Mouse (Mus musculus): Measurements from ENCODE around the gene Olfr694. TPM values are rescaled to one million over a fixed set of nuclear protein-coding genes. Genes with fewer than 3 reads are reported as not detected.
"Not testable (repeated sequence)": the region's sequence is repeated elsewhere in the genome, so short reads cannot be mapped to it uniquely, and the experiment has no call there.

Gene Olfr694
- total RNA-seq (2015; ENCODE audit: low replicate concordance) (not detected in 2 replicates), total RNA-seq (2017; ENCODE audit: low replicate concordance) (not detected in 2 replicates)

DNA sequence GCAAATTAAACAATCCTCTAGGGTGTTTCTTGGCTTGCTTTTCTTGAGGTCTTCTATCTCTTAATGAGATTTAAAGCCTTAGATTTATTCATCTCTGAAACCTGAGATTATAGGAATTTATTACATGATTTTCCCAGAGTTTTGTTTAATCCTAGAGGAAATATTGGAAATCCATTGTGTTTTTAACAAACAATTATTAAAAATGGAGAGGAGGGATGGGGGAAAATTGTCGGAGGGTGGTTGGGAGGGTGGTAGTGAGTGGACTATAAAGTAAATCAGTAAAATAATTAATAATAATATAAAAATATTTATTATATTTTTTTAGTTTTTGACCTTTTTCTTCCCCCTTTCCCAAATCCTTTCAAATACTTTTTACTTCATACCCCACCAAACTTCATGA lies at the start of gene Olfr694:
Gene Olfr694, minus strand, starts transcription at position 101 of the 400 bp plus-strand sequence.
- no peak for ATAC-seq (replicated peaks; ENCODE audit: low FRiP score, poor library complexity, severe bottlenecking)

DNA sequence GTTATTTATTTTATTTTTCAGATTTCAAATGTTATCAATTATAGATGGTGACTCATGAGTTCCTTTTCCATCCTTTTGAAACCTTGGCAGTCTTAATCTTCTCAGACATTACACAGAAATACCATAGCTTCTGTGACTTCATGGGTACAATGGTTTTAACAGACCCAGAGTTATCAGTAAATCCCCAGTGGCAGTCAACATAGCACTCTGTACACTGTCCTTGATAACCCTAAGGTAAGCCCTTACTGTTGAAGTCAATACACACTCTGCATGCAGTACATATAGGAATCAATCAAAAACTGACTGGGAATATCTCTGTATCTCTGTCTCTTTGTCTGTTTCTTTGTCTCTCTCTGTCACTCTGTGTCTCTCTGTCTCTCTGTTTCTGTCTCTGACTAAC lies 45.4 kb upstream of the Olfr694 start:
- no peak for ATAC-seq (replicated peaks; ENCODE audit: low FRiP score, poor library complexity, severe bottlenecking)

DNA sequence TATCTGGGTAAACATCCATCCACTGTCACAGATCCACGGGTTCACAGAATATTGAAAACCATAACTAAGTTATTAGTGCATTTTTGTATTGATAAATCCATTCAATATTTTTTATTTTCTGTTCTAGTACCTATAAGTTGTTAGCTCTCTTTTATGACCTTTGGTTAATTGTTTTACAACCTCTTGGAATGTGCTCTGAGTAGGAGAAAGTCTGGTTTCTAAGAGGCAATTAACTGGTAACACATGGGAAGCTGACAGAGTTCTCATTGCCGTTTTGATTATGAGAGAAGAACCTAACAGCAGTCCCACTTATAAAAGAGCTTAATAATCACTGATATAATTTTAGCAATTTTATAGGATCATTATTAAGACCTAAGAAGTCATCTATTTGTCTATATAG lies 42.1 kb upstream of the Olfr694 start:
- ATAC-seq (replicated peaks; ENCODE audit: low FRiP score, poor library complexity, severe bottlenecking) = no peak

DNA sequence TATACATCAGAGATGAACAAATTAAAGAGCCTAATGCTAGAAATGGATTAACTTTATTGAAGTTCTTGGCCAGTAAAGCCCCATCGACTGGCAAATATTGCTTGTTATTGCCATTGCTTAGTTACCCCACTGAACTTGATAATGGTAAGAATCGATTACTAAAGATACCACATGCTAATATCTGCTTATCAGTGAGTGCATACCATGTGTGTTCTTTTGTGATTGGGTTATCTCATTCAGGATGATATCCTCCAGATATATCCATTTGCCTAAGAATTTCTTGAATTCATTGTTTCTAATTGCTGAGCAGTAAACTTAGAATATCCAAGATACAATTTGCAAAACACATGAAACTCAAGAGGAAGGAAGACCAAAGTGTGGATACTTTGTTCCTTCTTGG lies 34.0 kb upstream of the Olfr694 start:
- ATAC-seq (replicated peaks; ENCODE audit: low FRiP score, poor library complexity, severe bottlenecking) = not testable (repeated sequence)

DNA sequence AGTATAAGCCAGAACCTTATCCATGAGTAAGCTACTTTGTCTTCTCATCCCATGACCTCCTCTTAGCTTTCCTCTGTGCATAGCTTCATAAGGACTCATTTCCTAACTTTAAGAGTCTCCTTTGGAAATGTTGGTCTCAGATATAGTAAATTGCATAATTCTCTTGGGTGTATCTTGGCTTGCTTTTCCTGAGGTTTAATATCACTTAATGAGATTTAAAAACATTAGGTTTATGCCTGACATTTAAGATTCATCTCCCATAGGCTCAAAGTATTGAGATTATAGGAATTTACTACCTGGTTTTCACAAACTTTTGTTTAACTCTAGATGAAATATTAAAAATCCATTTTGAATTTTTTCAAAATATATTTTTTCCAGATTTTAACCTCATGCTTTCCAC lies 24.7 kb upstream of the Olfr694 start, which contains the start of gene Olfr695:
Gene Olfr695, minus strand, starts transcription at position 101 of the 400 bp plus-strand sequence.
- ATAC-seq (replicated peaks; ENCODE audit: low FRiP score, poor library complexity, severe bottlenecking) = no peak

DNA sequence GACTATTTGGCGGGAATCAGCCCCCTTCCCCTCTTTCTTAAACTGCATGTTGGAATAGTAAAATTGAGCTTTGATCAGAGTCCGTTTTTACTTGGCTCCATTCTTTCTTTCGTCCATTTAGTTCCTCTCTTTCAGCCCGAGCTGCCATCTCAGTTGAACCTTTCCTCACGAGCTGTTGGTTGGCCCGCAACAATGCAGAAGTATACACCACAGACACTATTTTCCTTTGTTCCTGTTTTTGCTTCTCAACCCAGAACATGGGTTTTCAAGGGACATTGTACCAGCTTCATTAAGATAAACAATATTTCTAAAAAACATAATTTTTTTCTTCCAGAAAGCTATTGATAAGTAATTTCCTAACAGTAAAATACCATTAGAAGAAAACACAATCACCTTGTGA lies 19.8 kb upstream of the Olfr694 start:
- ATAC-seq (replicated peaks; ENCODE audit: low FRiP score, poor library complexity, severe bottlenecking) = no peak

DNA sequence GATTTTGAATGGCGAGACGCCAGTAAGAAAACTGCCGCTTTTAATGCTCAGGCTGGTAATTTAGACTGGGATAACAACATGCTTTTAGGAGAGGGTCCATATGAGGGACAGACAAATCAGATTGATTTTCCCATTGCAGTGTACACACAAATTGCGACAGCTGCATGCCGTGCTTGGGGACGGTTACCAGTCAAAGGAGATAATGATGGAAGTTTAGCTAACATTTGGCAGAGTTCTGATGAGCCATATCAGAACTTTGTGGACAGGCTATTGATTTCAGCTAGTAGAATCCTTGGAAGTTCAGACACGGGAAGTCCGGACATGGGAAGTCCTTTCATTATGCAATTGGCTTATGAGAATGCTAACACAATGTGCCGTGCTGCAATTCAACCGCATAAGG lies 16.1 kb upstream of the Olfr694 start:
- not testable (repeated sequence) for ATAC-seq (replicated peaks; ENCODE audit: low FRiP score, poor library complexity, severe bottlenecking)

DNA sequence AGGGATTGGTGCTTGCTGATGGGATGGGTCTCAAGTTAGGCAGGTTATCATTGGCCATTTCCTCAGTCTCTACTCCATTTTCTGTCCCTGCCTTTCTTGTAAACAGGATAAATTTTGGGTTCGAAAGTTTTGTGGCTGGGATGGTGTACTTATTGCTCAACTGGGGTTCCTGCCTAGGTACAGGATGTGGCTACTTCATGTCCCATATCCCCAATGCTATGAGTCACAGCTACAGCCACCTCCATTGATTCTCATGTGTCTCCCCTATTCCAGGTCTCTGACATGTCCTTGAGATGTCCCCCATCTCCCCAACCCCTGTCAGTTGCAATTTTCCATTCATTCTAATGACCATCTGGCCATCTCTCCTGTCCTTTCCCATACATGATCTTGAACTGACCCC lies 5.3 kb upstream of the Olfr694 start:
- no peak for ATAC-seq (replicated peaks; ENCODE audit: low FRiP score, poor library complexity, severe bottlenecking)

DNA sequence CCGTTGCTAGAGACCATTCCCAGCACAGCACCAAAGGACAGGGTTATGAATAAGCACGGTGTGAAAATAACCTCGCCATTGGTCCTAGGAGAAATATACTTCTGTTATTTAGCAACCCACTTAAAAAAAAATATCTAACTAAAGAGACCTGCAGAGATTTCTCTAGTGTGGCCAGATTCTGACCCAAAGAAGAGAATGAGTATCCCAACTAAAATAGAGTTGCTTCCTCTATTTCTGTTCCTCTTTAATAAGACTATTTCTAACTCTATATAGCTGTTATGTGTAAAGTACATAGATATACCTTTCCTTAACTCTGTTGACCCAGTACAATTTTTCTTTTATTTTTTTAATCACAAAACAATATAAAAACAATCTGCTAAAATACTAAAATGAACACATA lies 1.4 kb upstream of the Olfr694 start:
- no peak for ATAC-seq (replicated peaks; ENCODE audit: low FRiP score, poor library complexity, severe bottlenecking)

DNA sequence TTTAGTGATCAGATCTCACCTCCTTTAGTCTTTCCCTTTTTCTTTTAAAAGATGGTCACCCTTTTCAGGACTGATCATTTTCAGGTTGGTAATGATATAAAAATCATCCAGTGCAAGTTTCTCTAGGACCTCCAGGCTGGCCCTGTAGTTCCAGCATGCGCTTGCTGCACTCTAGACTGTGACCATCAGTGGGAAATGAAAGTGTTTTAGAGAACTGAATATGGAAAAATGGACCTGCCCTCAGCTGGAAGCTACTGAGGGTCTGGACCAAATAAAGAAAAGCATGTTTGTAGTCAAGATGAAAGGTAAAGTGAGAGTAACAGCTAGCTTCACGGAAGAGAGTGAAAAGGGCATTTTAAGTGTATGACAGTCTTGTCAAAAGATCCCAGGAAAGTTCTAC lies 6.2 kb downstream of the Olfr694 start:
- no peak for ATAC-seq (replicated peaks; ENCODE audit: low FRiP score, poor library complexity, severe bottlenecking)

DNA sequence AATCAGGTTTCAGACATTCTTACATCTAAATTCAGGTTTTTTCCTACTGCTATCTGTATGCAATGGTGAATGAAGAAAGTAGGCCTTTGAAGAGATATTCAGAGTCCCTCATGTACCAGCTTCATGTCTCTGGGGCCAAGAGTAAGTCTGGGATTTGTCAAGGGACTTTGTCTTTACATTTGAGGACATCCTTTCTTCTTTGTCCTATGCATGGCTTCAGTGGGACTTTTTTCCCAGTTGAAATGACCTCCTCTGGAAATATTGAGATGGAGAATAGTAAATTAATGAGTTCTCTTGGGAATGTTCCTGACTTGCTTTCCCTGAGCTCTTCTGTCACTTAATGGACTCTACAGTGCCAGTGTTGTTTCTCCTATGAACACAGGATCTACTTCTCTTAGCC lies 11.1 kb downstream of the Olfr694 start, which contains the start of gene Olfr693:
Gene Olfr693, minus strand, starts transcription at position 101 of the 400 bp plus-strand sequence.
- no peak for ATAC-seq (replicated peaks; ENCODE audit: low FRiP score, poor library complexity, severe bottlenecking)

DNA sequence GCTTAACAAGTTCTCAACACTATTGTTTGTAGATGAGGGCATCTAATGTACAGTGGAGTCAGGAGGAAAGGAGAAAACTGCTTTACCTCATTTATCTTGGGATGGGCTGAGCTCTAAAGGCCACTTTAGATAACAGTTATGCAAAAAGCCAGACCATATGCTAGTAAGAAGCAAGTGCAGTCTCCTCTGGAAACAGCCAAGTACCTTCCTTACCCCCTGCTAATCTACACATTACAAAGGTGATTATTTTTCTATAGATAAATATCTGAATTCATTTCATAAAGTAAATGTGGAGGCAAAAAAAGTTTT lies 39.3 kb downstream of the Olfr694 start:
- no peak for ATAC-seq (replicated peaks; ENCODE audit: low FRiP score, poor library complexity, severe bottlenecking)

DNA sequence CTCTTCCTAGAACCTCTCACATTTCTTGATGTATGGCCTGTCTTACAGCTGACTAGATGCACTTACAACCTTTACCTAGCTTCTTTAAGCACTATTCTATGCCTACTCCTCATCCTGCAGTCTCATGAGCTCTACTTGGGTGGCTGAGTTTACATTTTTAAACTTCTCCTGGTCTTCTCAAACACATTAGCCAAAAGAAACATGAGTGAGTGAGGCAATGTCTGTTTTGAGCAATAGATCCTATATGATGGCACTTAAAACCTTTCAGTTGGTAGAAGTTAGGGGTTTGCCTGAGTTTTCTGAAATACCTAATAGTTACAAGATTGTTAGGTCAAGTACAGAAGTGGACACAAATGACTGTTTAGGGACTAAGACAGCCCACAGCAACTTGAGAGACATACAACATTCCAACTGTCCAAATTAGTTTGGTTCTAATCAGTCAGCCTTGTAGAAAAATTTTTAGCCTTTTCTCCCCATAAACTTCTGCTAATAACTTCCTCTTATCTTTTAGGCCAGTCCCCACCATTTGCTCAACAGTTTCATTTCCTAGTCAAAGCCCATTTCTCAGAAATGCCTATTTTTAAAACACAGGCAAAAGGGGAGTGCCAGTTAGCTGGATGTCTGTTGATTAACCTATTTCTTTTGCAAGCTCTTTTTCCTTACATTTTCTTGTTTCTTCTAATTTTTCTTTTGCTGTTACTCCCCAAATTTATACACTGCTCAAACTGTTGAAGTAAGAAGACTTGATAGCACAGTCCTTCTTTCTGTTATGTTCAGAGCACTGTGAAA lies 39.9 kb downstream of the Olfr694 start:
- no peak for ATAC-seq (replicated peaks; ENCODE audit: low FRiP score, poor library complexity, severe bottlenecking)

DNA sequence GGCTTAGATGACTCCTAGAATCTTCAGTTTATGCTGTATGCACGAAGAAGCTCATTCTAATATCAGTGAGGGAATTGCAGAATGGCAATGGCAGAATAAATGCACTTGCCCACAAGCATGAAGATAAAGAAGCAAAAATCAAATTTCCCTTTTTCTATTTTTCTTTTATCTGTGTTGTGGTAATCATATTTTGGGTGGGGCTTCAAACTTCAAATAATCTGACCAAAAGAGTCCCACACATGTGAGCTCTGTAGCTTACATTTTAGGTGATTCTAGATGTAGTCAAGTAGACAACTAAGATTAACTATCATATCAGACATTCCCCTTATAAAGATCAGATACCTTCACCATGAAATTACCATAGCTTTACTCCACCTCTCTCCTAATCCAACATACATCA lies 41.8 kb downstream of the Olfr694 start:
- ATAC-seq (replicated peaks; ENCODE audit: low FRiP score, poor library complexity, severe bottlenecking) = no peak

DNA sequence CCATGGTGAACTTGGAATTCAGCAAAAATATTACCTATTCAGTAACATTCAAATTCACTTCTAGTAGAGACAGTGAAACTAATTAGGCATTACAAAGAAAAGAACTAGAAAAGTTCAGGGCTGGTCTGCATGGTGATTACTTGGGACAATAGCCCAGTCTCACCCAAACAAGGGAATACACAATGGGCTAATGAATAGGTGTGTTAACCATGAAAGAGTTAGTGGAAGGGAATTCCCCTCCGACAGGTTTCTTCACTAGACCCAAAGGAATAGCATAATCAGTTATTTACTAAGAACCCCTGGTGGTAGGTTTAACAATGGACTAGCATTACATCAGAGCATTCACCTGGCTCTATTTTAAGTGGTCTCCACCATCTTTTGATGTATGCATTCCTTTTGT lies 46.4 kb downstream of the Olfr694 start:
- no peak for ATAC-seq (replicated peaks; ENCODE audit: low FRiP score, poor library complexity, severe bottlenecking)

DNA sequence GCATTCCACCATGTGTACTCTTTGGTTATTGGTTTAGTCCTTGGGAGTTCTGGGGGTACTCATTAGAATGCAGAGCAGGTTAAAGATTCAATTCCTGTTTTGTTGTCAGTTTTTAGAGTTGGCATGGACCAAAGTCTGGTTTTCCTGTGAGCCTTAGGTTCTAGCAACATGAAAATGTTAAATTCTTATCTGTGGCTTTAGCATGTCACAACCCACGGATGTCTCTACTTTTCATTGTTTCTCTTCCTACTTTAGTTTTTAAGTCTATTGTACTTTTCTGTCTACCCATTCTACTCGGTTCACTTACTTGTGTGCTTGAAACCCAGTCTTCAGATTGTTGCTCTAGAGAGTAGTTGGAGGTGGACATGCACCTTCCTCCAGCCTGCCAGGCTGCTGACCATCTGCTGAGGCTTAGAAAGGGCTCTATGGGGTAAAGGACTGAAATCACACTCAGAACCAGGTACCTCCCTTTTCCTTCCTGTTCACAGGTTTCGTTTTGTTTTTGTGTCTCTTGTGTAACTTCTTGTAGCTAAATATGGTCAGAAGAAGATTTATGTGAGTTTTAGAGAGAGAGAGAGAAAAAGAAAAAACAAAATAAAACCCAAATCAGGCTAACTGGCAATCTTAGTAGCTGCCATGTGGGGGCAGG lies 47.3 kb downstream of the Olfr694 start:
- no peak for ATAC-seq (replicated peaks; ENCODE audit: low FRiP score, poor library complexity, severe bottlenecking)

DNA sequence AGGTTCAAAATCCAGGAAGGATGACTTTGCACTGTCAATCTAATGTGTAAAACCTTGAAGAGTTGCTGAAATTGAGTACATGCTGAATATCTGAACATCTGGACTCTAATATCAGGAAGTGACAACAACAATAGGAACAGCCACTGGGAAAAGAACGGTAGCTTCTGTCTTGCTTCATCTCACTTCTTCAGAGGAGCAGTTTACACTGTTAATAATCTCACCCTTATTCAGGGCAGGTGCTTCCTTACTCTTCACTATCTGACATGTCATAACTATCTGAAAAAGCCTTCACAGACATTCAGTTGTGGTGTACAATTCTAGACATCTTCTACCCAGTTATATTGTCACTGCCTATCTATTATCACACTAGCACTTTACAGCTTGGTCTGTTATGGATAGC lies 50.8 kb downstream of the Olfr694 start:
- no peak for ATAC-seq (replicated peaks; ENCODE audit: low FRiP score, poor library complexity, severe bottlenecking)

DNA sequence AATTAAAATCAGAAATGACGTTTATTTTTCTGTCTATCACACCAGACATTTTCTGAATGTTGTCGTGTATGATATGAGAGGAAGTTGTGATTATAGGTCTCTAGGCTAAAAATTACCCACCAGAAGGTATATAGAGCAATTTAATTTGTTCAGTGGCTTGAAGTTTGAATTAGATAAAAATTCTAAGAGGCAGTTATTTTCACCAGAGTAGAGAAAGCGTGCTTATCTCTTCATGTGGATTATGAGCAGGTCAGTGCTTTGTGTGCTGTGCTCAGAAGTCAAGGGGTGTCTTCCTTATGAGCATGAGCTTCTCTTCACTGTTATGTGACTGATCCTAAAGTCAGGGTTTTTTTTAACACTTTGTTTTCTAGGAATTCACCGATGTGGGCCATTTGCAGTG lies 56.1 kb downstream of the Olfr694 start:
- ATAC-seq (replicated peaks; ENCODE audit: low FRiP score, poor library complexity, severe bottlenecking) = no peak

Measured in erythroid progenitor cell, adult 5-6 weeks (primary cell).